Mouse (Mus musculus): ENCODE results near the gene Arrb1.

- TF ChIP-seq GATA1 (IDR thresholded peaks at IDR 0.05; ENCODE audit: borderline replicate concordance, low read length), result no peak
- TF ChIP-seq FLI1 (IDR thresholded peaks at IDR 0.05; ENCODE audit: low read length), result no peak
Observed at GRCm38 (mm10) chr7:99606303-99606702, 71.0 kb downstream of the Arrb1 start.
